Mouse (Mus musculus) kidney, adult 2 months (tissue): ENCODE results near the gene Cnot1.

Experiments used
- CTCF ChIP-seq: fragments of 200-500 bp; conservative IDR thresholded peaks from 2 replicates; pipeline ENCODE4 v1.5.1; 2011; ENCODE audit warnings: low read depth, mild to moderate bottlenecking, control low read depth, low read length, moderate library complexity, mixed read lengths; ENCODE audit not compliant: insufficient read depth, insufficient read length
- POLR2A ChIP-seq: fragments of 200-500 bp; IDR thresholded peaks from one replicate; pipeline ENCODE4 v1.6.1; 2011; ENCODE audit warnings: low read depth, low read length, control low read depth

DNA sequence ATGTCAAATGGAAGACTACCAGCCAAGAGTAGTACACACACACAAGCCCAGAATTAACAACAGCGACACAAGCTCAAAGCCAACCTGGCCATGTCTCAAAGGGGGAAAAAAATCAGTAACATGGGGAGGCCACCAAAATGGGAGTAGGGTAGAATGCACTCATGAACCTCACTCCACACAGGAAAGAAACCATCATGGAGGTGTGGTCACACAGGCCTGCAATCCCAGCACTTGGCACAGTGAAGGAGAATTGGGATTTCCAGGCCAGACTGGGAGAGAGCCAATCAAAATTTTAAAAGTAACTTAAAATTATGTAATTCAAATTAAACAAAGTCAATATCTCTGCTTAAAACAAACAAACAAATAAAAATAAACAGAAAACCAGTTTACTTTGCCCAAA is 55.3 kb downstream of the Cnot1 start:
- no peak for TF ChIP-seq POLR2A
- TF ChIP-seq CTCF = no peak
